Mouse (Mus musculus) B cell, adult 62 days (primary cell): ENCODE results near the gene Anapc1. TPM values are rescaled to one million over a fixed set of nuclear protein-coding genes. Genes with fewer than 3 reads are reported as not detected.

Experiments
- total RNA-seq: library from RNA; stranded (reverse); gene quantifications from 4 replicates; pipeline ENCODE4 v1.2.4, GENCODE M21; 2023

Gene Anapc1
- total RNA-seq = 118 to 130 TPM (median 127 TPM) in 4 replicates

DNA sequence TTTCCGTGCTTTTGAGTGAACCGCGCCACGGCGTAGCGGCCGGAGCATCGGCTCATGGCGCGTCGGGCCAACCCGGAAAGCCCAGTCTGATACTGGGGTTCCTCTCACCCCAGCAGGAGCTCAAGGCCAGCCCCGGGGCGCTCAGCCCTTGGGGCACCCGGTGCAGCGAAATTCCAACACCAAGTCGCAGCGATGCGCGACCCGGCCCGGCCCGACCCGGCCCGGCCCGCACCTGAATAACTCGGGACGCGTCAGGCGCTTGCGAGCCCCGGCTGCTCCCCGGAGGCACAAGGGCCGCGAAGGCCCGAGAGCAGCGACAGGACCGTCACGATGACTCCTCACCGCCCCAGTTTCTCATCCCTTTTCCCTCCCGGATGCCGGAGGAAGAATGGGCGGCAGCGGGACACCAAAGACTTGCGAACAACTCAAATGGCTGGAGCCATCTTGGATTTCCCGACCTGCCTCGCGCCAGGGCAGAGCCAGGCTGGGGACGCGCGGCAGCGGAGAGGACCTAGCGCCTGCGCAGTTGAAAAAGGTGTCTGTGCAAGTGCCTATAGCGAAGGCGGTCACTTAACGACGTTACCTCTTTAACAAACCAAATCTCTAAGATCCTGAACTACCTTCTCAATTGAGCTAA lies at the start of gene Anapc1:
TSS of gene Anapc1 (minus strand) at position 471 of the 637 bp plus-strand sequence.

DNA sequence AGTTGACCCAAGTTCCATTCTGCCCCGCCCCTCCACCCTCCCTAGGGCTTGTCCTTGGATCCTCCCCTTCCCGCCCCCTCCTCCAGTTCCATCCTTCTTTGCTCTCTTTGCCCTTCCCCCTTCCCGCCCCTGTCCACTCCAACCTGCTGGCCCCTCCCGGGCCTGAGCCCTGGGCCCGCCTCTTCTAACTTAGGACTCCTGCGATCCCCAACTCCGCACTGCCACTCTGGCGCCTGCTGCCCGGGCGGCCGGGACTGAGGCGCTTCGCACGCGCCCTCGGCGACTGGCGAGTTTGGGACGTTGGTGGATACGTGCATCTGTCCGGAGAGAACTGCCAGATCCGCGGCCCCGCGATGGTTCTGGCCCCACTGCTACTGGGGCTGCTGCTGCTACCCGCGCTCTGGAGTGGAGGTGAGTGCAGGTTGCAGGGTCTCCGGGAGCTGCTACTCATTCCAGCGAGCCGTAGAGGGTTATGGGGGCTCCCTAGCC lies 11.5 kb upstream of the Anapc1 start, which contains the start of gene Mertk:
TSS of gene Mertk (plus strand) at position 264 of the 489 bp plus-strand sequence.

DNA sequence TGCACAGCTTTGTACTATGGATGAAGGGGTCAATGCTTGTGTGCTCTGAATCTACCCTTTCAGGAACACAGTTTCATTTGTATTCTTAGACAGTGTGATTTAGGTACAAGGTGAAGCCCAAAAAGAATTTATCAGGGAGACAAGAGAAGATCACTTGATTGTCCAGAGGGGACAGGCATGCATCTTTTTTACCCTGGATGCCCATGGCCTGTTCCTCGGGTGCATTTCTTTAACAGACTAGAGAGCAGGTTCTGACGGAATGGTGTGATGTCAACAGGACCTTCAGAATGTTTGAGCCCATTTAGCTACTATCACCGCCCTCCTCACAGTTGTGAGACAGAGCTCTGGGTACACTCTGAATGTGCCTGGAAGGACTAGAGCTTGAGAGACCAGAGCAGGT lies 96.3 kb downstream of the Anapc1 start, which contains the start of gene Spdye4c:
TSS of gene Spdye4c (plus strand) at position 301 of the 400 bp plus-strand sequence.

Other genes starting within 250 kb of the Anapc1 start
- gene Spdye4c, start 96.2 kb downstream of the Anapc1 start, total RNA-seq = not detected in 4 replicates
- 0.79 to 1.2 TPM (median 0.94 TPM) in 4 replicates for gene Mertk, start 11.6 kb upstream of the Anapc1 start, total RNA-seq
- gene Tmem87b, start 130.7 kb upstream of the Anapc1 start, total RNA-seq = 38.0 to 46.5 TPM (median 45.1 TPM) in 4 replicates
- not detected in 4 replicates for gene Fbln7, start 175.6 kb upstream of the Anapc1 start, total RNA-seq